Mouse (Mus musculus): ENCODE measurements at regions not wholly inside any gene's neighbourhood (a gene's known extent, or its start where the extent isn't known, plus 50 kb on each side); places are given as distances from the start of the nearest gene placed in this dataset.

- Histone ChIP-seq H3K4me1 (ENCODE audit: control insufficient read depth, insufficient read depth, low read length) (no peaks in the 10 kb centered on the region), H3K27ac (replicated peaks; ENCODE audit: low read depth, low read length) (no peak overlapping the region), H3K4me2 (ENCODE audit: low read depth, low read length) (no peak overlapping the region), H3K9me3 (ENCODE audit: control insufficient read depth, low read length) (no peaks in the 10 kb centered on the region), H3K36me3 (ENCODE audit: control insufficient read depth, insufficient read depth, low read length) (no peaks in the 10 kb centered on the region), H3K9ac (ENCODE audit: low read depth, low read length) (no peak overlapping the region), H3K27me3 (replicated peaks; ENCODE audit: control insufficient read depth, insufficient read depth, low read length) (no peaks in the 10 kb centered on the region), H3K4me3 (ENCODE audit: low read depth, low read length) (no peak overlapping the region)
- 78% methylated on average over 4 of the region's 4 CpGs for WGBS
- DNase-seq (ENCODE audit: low spot score): no peak
- no peak for ATAC-seq (ENCODE audit: low read depth)
These were observed 296.6 kb upstream of the Id2 start for GRCm38 (mm10) chr12:25393501-25393900.

GRCm38 (mm10) chr12:25389202-25389601 lies 292.3 kb upstream of the Id2 start:
- Histone ChIP-seq H3K4me2 (ENCODE audit: low read depth, low read length) (no peak overlapping the region), H3K27ac (replicated peaks; ENCODE audit: low read depth, low read length) (no peak overlapping the region), H3K4me3 (ENCODE audit: low read depth, low read length) (no peak overlapping the region), H3K4me1 (ENCODE audit: control insufficient read depth, insufficient read depth, low read length) (no peaks in the 10 kb centered on the region), H3K27me3 (replicated peaks; ENCODE audit: control insufficient read depth, insufficient read depth, low read length) (no peaks in the 10 kb centered on the region), H3K9ac (ENCODE audit: low read depth, low read length) (no peak overlapping the region), H3K36me3 (ENCODE audit: control insufficient read depth, insufficient read depth, low read length) (no peaks in the 10 kb centered on the region), H3K9me3 (ENCODE audit: control insufficient read depth, low read length) (no peaks in the 10 kb centered on the region)
- ATAC-seq (ENCODE audit: low read depth) (no peak), DNase-seq (ENCODE audit: low spot score) (no peak)
- 56% methylated on average over 5 of the region's 5 CpGs for WGBS

GRCm38 (mm10) chr12:25387791-25388280 lies 290.9 kb upstream of the Id2 start:
- no peaks in the 10 kb centered on the region for H3K36me3 ChIP-seq (ENCODE audit: control insufficient read depth, insufficient read depth, low read length)
- ATAC-seq (ENCODE audit: low read depth): no peak
- no peak overlapping the region for H3K9ac ChIP-seq (ENCODE audit: low read depth, low read length)
- H3K9me3 ChIP-seq (ENCODE audit: control insufficient read depth, low read length): no peaks in the 10 kb centered on the region
- no peak for DNase-seq (ENCODE audit: low spot score)
- no peak overlapping the region for H3K27ac ChIP-seq (replicated peaks; ENCODE audit: low read depth, low read length)
- no peak overlapping the region for H3K4me2 ChIP-seq (ENCODE audit: low read depth, low read length)
- no peaks in the 10 kb centered on the region for H3K4me1 ChIP-seq (ENCODE audit: control insufficient read depth, insufficient read depth, low read length)
- H3K27me3 ChIP-seq (replicated peaks; ENCODE audit: control insufficient read depth, insufficient read depth, low read length): no peaks in the 10 kb centered on the region
- WGBS: 29% methylated on average over 5 of the region's 5 CpGs
- no peak overlapping the region for H3K4me3 ChIP-seq (ENCODE audit: low read depth, low read length)

GRCm38 (mm10) chr12:25382961-25383360 lies 286.0 kb upstream of the Id2 start:
- Histone ChIP-seq H3K27me3 (replicated peaks; ENCODE audit: control insufficient read depth, insufficient read depth, low read length) (no peaks in the 10 kb centered on the region), H3K4me2 (ENCODE audit: low read depth, low read length) (no peak overlapping the region), H3K27ac (replicated peaks; ENCODE audit: low read depth, low read length) (no peak overlapping the region), H3K9ac (ENCODE audit: low read depth, low read length) (no peak overlapping the region), H3K4me1 (ENCODE audit: control insufficient read depth, insufficient read depth, low read length) (no peaks in the 10 kb centered on the region), H3K9me3 (ENCODE audit: control insufficient read depth, low read length) (no peaks in the 10 kb centered on the region), H3K4me3 (ENCODE audit: low read depth, low read length) (no peak overlapping the region), H3K36me3 (ENCODE audit: control insufficient read depth, insufficient read depth, low read length) (no peaks in the 10 kb centered on the region)
- 63% methylated on average over 6 of the region's 6 CpGs for WGBS
- DNase-seq (ENCODE audit: low spot score) (no peak), ATAC-seq (ENCODE audit: low read depth) (no peak)

- no peak overlapping the region for H3K4me3 ChIP-seq (ENCODE audit: low read depth, low read length)
- H3K27ac ChIP-seq (replicated peaks; ENCODE audit: low read depth, low read length): no peak overlapping the region
- no peaks in the 10 kb centered on the region for H3K36me3 ChIP-seq (ENCODE audit: control insufficient read depth, insufficient read depth, low read length)
- no peaks in the 10 kb centered on the region for H3K27me3 ChIP-seq (replicated peaks; ENCODE audit: control insufficient read depth, insufficient read depth, low read length)
- ATAC-seq (ENCODE audit: low read depth): no peak
- DNase-seq (ENCODE audit: low spot score): no peak
- no peak overlapping the region for H3K9ac ChIP-seq (ENCODE audit: low read depth, low read length)
- 82% methylated on average over 2 of the region's 2 CpGs for WGBS
- no peaks in the 10 kb centered on the region for H3K4me1 ChIP-seq (ENCODE audit: control insufficient read depth, insufficient read depth, low read length)
- H3K9me3 ChIP-seq (ENCODE audit: control insufficient read depth, low read length): no peaks in the 10 kb centered on the region
- no peak overlapping the region for H3K4me2 ChIP-seq (ENCODE audit: low read depth, low read length)
These were observed 285.5 kb upstream of the Id2 start for GRCm38 (mm10) chr12:25382475-25382874.

- DNase-seq (ENCODE audit: low spot score) (no peak), ATAC-seq (ENCODE audit: low read depth) (no peak)
- Histone ChIP-seq H3K27ac (replicated peaks; ENCODE audit: low read depth, low read length) (no peak overlapping the region), H3K4me2 (ENCODE audit: low read depth, low read length) (no peak overlapping the region), H3K27me3 (replicated peaks; ENCODE audit: control insufficient read depth, insufficient read depth, low read length) (no peaks in the 10 kb centered on the region), H3K36me3 (ENCODE audit: control insufficient read depth, insufficient read depth, low read length) (no peaks in the 10 kb centered on the region), H3K9ac (ENCODE audit: low read depth, low read length) (no peak overlapping the region), H3K4me1 (ENCODE audit: control insufficient read depth, insufficient read depth, low read length) (no peaks in the 10 kb centered on the region), H3K4me3 (ENCODE audit: low read depth, low read length) (no peak overlapping the region), H3K9me3 (ENCODE audit: control insufficient read depth, low read length) (no peaks in the 10 kb centered on the region)
- 23% methylated on average over 4 of the region's 4 CpGs for WGBS
These were observed 284.7 kb upstream of the Id2 start for GRCm38 (mm10) chr12:25381619-25382018.

GRCm38 (mm10) chr12:25379996-25380395 lies 283.1 kb upstream of the Id2 start:
- Histone ChIP-seq H3K4me2 (ENCODE audit: low read depth, low read length) (no peak overlapping the region), H3K9ac (ENCODE audit: low read depth, low read length) (no peak overlapping the region), H3K36me3 (ENCODE audit: control insufficient read depth, insufficient read depth, low read length) (no peaks in the 10 kb centered on the region), H3K27me3 (replicated peaks; ENCODE audit: control insufficient read depth, insufficient read depth, low read length) (no peaks in the 10 kb centered on the region), H3K4me3 (ENCODE audit: low read depth, low read length) (no peak overlapping the region), H3K27ac (replicated peaks; ENCODE audit: low read depth, low read length) (no peak overlapping the region), H3K4me1 (ENCODE audit: control insufficient read depth, insufficient read depth, low read length) (0 out of 2 replicates have a peak, but pooled peaks cover 5% of the 10 kb centered on the region), H3K9me3 (ENCODE audit: control insufficient read depth, low read length) (no peaks in the 10 kb centered on the region)
- no peak for DNase-seq (ENCODE audit: low spot score)
- no peak for ATAC-seq (ENCODE audit: low read depth)
- 95% methylated on average over 3 of the region's 3 CpGs for WGBS

- Histone ChIP-seq H3K9me3 (ENCODE audit: control insufficient read depth, low read length) (no peaks in the 10 kb centered on the region), H3K4me2 (ENCODE audit: low read depth, low read length) (no peak overlapping the region), H3K27me3 (replicated peaks; ENCODE audit: control insufficient read depth, insufficient read depth, low read length) (no peaks in the 10 kb centered on the region), H3K36me3 (ENCODE audit: control insufficient read depth, insufficient read depth, low read length) (no peaks in the 10 kb centered on the region), H3K4me3 (ENCODE audit: low read depth, low read length) (no peak overlapping the region), H3K27ac (replicated peaks; ENCODE audit: low read depth, low read length) (no peak overlapping the region), H3K9ac (ENCODE audit: low read depth, low read length) (no peak overlapping the region), H3K4me1 (ENCODE audit: control insufficient read depth, insufficient read depth, low read length) (0 out of 2 replicates have a peak, but pooled peaks cover 5% of the 10 kb centered on the region)
- DNase-seq (ENCODE audit: low spot score) (no peak), ATAC-seq (ENCODE audit: low read depth) (no peak)
- 78% methylated on average over 9 of the region's 9 CpGs for WGBS
These were observed 282.1 kb upstream of the Id2 start for GRCm38 (mm10) chr12:25379016-25379415.

- WGBS: 81% methylated on average over 6 of the region's 6 CpGs
- Histone ChIP-seq H3K4me3 (ENCODE audit: low read depth, low read length) (no peak overlapping the region), H3K9me3 (ENCODE audit: control insufficient read depth, low read length) (no peaks in the 10 kb centered on the region), H3K27ac (replicated peaks; ENCODE audit: low read depth, low read length) (no peak overlapping the region), H3K4me1 (ENCODE audit: control insufficient read depth, insufficient read depth, low read length) (0 out of 2 replicates have a peak, but pooled peaks cover 5% of the 10 kb centered on the region), H3K4me2 (ENCODE audit: low read depth, low read length) (no peak overlapping the region), H3K9ac (ENCODE audit: low read depth, low read length) (no peak overlapping the region), H3K27me3 (replicated peaks; ENCODE audit: control insufficient read depth, insufficient read depth, low read length) (no peaks in the 10 kb centered on the region), H3K36me3 (ENCODE audit: control insufficient read depth, insufficient read depth, low read length) (no peaks in the 10 kb centered on the region)
- ATAC-seq (ENCODE audit: low read depth) (no peak), DNase-seq (ENCODE audit: low spot score) (no peak)
These were observed 281.2 kb upstream of the Id2 start for GRCm38 (mm10) chr12:25378036-25378645.

Measured in embryonic facial prominence, embryonic 14.5 days (tissue).